Mouse (Mus musculus): Measurements from ENCODE around the gene Mob4.

Gene Mob4

DNA sequence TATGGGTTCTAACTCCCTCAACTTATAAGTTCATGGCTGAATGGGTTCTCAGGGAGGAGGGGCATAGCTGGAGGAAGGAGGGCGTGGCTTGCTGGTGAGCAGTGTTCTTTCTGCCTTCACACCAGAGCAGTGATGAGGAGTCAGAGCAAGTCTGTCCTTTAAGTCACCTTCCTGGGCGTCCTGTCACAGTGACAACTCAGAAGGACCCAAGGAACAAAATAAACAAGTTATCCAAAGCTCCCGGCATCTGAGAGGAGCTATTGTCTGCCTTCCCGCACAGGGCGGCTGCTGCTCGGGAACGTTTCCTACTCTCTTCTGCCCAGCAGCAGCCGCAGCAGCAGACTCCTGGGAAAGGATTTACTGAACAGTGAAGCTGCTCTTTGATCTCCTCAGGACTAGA lies 61.0 kb downstream of the Mob4 start:
- DNase-seq, result no peak

- DNase-seq, result no peak
Observed at GRCm38 (mm10) chr1:55192824-55193223, 61.8 kb downstream of the Mob4 start.

GRCm38 (mm10) chr1:55193316-55193715 lies 62.3 kb downstream of the Mob4 start:
- no peak for DNase-seq

GRCm38 (mm10) chr1:55194064-55194915 lies 63.3 kb downstream of the Mob4 start:
- no peak for DNase-seq

- DNase-seq, result no peak
Observed at GRCm38 (mm10) chr1:55195021-55195420, 64.0 kb downstream of the Mob4 start.

- DNase-seq, result no peak
Observed at GRCm38 (mm10) chr1:55196327-55197003, 65.4 kb downstream of the Mob4 start.

DNA sequence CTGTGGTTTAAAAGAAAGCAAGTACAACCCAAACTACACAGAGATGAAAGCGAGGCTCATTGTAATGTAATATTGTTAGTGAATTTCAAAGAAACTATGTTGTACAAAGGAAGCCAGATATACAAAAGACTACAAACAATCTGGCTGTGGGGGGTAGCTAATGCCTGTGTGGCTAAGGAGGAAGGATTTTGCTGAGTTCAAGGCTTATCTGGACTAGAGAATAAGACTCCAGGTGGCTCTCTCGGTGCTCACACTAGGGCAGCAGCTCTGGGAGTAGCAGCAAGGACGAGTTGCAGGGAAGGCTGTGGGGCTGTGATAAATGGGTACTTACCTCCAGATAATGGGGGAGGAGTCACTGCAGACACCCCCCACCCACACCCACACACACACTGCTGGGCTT lies 67.7 kb downstream of the Mob4 start:
- no peak for DNase-seq

- peak; percentile 9 for DNase-seq
Observed at GRCm38 (mm10) chr1:55201850-55202752, 71.1 kb downstream of the Mob4 start.
